Mouse (Mus musculus) liver, postnatal 0 days (tissue): Measurements from ENCODE around the gene Th.

Experiments
- CTCF ChIP-seq: sonication (generic); IDR thresholded peaks from 2 replicates; pipeline ENCODE4 v1.5.1; 2016; ENCODE audit warnings: antibody characterized with exemption, low read depth
- EP300 ChIP-seq: IDR thresholded peaks from 2 replicates; pipeline ENCODE4 v1.6.1; 2016; ENCODE audit warnings: antibody characterized with exemption, low read depth, mild to moderate bottlenecking

- no peak for TF ChIP-seq CTCF
- TF ChIP-seq EP300: no peak
Observed at GRCm38 (mm10) chr7:142931028-142931427, at the start of gene Th.
